ENCODE assay signal across 24 mouse cellular contexts in genomic region chr9:99487126-99487695, GRCm38 (mm10). TPM values are rescaled to one million over a fixed set of nuclear protein-coding genes. Genes with fewer than 3 reads are reported as not detected.
"Had no signal": no experiment of that assay in that cellular context is flagged by ENCODE, and none has a peak within 500 bp of the region (broad histone marks: within the 10 kb centered on the region; RNA-seq: fewer than 3 reads in every experiment).

No protein-coding gene starts in this region.

- DNase-seq: lung, adult 2 months; lung, postnatal 14 days; lung, postnatal 36 days; midbrain, embryonic 14.5 days; retina, postnatal 1 day; right cerebral cortex, adult 18-20 months; right cerebral cortex, postnatal 25 days; right cerebral cortex, postnatal 4 days; spleen, adult 18-20 months; thymus, adult 18-20 months; thymus, postnatal 14 days; thymus, postnatal 36 days had no signal

- H3K9ac ChIP-seq: lung, embryonic 15.5 days; midbrain, embryonic 12.5 days; neural tube, embryonic 13.5 days; neural tube, embryonic 15.5 days had no signal

- H3K27me3 ChIP-seq: lung, embryonic 15.5 days; megakaryocyte, embryonic 14.5 days; midbrain, embryonic 12.5 days; neural tube, embryonic 13.5 days; neural tube, embryonic 15.5 days had no signal

- H3K27ac ChIP-seq: lung, embryonic 15.5 days; macrophage; midbrain, embryonic 12.5 days; neural tube, embryonic 13.5 days; neural tube, embryonic 15.5 days had no signal

- H3K4me1 ChIP-seq: lung, embryonic 15.5 days; midbrain, embryonic 12.5 days; neural tube, embryonic 13.5 days; neural tube, embryonic 15.5 days had no signal

- ATAC-seq: lung, postnatal 0 days; midbrain, embryonic 16.5 days had no signal

- H3K9me3 ChIP-seq: lung, embryonic 15.5 days; megakaryocyte, embryonic 14.5 days; midbrain, embryonic 12.5 days; neural tube, embryonic 13.5 days; neural tube, embryonic 15.5 days had no signal

- H3K4me2 ChIP-seq: lung, embryonic 15.5 days; midbrain, embryonic 12.5 days; neural tube, embryonic 13.5 days; neural tube, embryonic 15.5 days had no signal

- H3K4me3 ChIP-seq: lung, embryonic 15.5 days; megakaryocyte, embryonic 14.5 days; midbrain, embryonic 12.5 days; myocyte; neural tube, embryonic 13.5 days; neural tube, embryonic 15.5 days had no signal

RNA-seq across cellular contexts. Expression of gene Nme9, which starts 35.9 kb away (rescaled TPM):
- total RNA-seq: megakaryocyte progenitor cell, adult 5-6 weeks had no signal
- polyA plus RNA-seq: macrophage; midbrain, embryonic 12.5 days; midbrain, embryonic 14.5 days; myocyte; neural tube, embryonic 11.5 days; neural tube, embryonic 13.5 days; stomach, embryonic 14.5 days had no signal
